Mouse (Mus musculus) spleen, postnatal 36 days (tissue): Measurements from ENCODE around the gene Upb1.
"Not testable (repeated sequence)": the region's sequence is repeated elsewhere in the genome, so short reads cannot be mapped to it uniquely, and the experiment has no call there.

Experiments used
- DNase-seq, 2 experiments: peaks; one replicate each; pipeline ENCODE4 v3.0.0; 2022; ENCODE audit warnings: low spot score in 2 of 2, mixed read lengths in 1 of 2

The Upb1 gene

DNA sequence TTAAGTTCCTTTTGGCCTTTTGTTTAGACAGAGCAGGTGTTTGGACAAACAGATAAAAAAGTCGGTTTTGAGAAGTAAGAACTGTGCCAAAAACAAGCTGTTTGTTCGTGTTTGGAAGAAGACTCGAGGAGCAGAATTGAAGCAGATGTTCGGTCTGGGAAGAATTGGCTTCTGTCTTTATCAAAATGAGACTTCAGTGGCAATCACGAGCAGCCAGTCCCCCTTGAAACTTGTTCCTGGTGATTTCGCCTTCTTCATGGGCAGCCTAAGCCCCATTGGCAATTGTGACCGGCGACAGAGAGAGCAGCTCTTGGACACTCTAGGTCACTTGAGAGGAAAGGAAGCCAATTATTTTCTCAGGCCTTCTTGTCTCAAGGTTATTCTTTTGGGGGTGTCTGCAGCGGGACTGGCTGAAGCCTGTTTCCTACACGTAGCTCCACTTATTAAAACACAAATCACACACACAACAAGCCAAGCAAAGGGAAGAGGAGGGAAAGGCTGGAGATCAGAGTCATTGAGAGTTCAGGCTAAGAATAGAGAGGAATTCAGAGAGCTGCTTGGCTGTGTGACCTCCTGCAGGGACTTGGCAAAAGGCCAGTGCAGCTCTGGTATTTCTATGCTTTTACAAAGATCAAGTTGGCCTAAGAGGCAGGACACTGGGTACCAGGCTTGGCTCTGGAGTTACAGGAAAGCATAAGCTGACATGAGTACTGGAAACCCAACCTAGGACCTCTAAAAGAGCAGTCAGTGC, 50.3 kb downstream of the Upb1 start:
- no peak for DNase-seq

DNA sequence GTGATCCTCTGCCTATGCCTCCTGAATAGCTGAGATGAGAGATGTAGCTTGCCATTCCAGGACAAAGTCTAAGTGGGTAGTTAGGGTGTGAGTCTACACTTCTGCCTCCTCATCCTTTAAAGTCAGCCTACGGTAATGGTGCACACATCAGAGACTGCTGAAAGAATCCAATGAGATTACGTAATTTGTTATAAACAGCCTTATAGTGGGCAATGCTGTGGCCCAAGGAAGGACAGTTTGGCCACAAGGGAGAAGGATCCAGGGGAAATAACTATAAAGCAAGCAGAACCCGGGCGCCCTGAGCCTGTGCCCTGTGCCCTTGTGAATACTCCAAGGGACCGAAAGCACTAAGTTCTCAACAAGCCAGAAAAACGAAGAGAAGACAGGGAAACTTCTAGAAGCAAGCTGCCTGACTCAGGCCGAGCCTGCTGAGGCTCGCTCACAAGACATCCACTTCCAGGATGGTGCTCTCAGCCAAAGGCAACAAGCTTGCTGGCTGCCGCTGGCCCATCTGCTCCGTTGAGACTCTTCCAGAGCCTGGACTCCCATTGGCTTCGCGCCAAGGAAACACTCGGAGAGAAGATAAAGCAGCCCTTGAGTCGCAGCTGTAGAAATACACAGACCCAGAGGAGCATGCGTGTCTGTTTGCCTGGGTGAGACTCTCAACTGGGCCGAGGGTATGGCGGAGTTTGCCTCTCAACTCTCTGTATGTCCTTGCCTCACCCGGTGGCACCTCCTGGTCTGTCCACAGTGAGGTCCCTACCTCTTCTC, 55.3 kb downstream of the Upb1 start:
- not testable (repeated sequence) for DNase-seq

DNA sequence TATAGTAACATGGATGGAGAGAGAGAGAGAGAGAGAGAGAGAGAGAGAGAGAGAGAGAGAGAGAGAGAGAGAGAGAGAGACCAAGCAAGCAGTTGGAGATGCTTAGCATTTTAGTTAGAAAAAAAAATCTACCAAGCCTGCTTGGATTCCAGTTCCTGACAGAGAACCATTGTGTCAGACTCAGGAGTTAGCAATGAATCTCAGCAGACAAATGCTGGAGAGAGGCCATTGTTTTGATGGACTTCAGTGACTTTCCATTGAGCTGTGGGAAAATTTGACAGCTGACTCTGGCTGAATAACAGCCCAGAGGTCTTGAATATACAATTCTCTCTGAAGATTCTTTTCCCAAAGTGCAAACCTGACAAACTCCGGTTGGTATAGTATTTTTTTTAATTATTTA, 56.9 kb downstream of the Upb1 start:
- DNase-seq = no peak

DNA sequence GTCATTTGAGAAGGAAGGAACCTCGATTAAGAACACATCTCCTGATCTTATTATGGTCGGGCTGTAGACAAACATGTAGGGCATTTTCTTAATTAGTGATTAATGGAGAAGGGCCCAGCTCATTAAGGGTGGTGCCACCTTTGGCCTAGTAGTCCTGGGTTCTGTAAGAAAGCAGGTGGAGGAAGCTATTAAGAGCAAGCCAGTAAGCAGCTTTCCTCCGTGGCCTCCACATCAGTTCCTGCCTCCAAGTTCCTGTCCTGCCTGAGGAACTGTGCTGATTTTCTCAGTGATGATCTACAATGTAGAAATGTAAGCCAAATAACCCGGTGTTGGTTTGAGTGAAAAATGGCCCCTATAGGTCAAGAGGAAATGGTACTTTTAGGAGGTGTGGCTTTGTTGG, 57.4 kb downstream of the Upb1 start:
- DNase-seq = no peak

- no peak for DNase-seq
These were observed 61.8 kb downstream of the Upb1 start for GRCm38 (mm10) chr10:75462728-75463127.

DNA sequence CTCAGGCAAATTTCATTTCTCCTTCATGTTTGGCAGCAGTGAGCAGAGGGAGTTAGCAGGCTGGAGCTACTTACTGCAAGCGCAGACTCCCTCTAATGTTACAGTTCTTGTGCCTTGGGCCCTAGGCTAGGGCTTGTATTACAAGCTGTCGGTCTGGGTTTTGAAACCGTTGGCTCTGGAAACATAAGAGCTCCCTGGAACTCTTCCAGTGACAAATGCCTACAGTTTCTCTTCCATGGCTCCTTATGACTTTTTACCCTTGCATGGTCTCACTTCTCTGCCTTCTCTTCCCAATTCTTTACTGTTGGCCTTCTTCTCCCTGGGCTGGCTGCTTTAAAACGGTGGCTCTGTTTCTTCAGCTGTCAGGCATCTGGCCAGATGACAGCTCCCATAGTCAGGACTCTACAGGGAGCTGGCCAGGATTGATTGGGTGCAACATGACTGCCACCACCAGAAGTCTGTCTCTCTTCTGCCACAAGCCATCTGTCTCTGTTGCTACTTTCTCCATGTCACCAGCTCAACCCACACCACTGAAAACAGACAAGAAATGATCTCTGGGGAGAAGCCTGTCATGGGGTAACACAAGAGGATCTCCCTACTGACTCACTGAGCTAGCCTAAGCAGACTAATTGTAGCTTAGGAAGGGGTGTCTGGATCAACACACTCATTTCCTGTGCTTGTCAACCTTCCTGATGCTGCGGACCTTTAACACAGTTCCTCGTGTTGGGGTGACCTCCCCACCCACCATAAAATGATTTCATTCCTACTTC, 65.1 kb downstream of the Upb1 start:
- no peak for DNase-seq

GRCm38 (mm10) chr10:75473411-75473810, 72.5 kb downstream of the Upb1 start:
- peak; percentile 41 to 51 for DNase-seq

DNA sequence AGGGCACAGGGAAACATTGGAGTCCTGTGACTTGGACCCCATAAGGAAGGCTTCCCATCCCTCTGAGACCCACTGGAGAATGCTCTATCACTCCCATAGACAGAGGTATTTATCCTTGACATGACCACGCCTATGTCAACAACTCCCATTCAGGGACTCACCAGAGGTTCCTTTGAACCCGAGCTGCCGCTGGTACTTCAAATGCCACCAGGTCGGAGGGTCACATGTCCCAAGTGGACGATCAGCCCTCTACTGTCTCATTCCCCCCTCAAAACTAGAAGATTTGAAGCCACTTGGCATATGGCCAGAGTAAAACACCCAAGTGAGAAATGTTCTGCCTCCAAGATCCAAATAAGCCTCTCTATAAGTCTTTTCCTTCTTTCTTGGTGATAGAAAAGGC, 73.7 kb downstream of the Upb1 start:
- no peak for DNase-seq

DNA sequence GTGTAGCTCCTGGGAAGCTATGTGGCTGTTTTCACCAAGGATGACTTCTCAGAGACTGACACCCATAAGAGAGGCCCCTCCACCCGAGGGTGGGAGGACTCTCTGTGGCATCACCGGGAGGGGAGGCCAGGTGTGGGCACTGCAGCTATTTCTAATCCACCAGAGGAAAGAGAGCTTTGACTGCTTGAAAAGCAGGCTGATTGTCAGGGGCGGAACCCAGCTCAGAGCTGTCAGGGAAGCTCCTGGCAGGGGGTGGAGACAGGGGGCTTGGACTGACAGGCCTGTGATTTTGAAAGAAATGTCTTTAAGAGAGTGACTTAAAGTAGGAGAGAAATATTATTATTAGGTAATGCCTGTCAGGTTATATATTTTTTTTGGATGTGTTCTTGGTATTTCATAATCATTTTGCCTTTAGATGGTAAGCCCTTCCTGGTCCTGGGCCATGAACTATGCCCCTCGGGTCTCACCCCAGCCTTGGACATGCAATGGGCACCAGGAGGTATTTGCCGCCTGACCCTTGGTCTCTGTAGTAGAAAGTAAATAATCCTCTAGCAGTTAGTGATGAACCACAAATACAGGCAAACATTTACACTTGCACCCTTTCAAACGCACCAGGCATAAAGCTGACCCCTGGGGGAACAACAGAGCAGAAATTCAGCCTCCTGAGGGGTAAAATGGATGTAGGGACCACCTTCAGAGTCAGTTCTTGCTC, 74.4 kb downstream of the Upb1 start:
- not testable (repeated sequence) for DNase-seq

DNA sequence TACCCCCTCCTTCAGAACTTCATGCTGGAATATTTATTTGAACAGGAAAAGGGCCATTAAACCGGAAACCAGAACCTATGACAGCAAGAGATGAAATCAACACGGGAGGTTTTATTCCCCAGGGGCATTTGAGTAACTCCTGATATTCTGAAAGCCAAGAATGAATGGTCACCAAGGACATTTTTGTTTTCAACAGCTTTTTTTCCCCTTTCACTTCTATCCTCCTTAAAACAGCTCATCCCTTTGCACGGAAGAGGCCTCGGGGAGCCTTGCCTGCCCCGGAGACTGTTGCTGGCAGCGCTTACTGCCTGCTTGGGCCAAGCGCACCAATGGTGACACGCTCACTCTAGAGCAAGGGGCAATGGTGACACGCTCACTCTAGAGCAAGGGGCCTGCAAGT, 76.1 kb downstream of the Upb1 start:
- no peak for DNase-seq

GRCm38 (mm10) chr10:75479955-75480354, 79.0 kb downstream of the Upb1 start:
- no peak for DNase-seq

GRCm38 (mm10) chr10:75481703-75482102, 80.8 kb downstream of the Upb1 start:
- no peak for DNase-seq

- DNase-seq = no peak
These were observed 81.4 kb downstream of the Upb1 start for GRCm38 (mm10) chr10:75482271-75482670.

GRCm38 (mm10) chr10:75482919-75483483, 82.1 kb downstream of the Upb1 start:
- no peak for DNase-seq

DNA sequence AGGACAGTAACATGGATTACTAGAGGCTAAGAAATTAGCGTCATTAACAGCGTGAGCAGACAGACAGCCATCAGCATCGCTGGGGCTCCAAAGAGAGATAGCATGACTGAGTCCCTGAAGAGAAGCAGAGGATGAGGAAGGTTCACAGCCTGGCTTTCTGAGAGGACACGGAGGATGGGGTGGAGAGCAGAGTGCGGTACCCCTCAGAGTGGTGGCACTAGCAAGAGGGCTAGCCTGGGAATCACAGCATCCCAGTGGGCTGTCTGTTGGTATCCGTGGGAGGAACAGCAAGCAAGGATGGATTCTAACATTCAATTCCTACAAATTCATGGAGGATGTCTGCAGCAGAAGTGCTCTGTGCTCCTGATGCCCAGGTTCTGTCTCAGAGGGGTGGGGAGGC, 83.2 kb downstream of the Upb1 start:
- DNase-seq = no peak

DNA sequence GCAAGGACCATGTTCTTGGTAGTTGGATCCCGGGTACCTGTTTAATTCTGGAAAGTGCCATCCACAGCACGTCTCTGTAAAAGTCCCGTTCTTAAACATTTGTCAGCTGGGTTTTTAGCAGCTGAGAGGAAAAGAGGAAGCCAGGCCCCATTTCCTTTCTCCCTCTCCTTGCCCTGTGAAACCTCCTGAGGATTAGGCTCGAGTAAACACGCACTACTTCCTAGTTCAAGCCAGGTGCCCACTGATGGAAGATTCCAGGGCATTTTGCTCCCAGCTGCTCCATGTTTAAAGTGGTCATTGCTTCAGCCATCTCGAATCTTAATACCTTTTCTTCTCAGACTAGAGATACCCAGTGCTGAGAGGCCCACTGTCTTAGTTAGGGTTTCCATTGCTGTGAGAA, 83.9 kb downstream of the Upb1 start:
- DNase-seq = no peak

DNA sequence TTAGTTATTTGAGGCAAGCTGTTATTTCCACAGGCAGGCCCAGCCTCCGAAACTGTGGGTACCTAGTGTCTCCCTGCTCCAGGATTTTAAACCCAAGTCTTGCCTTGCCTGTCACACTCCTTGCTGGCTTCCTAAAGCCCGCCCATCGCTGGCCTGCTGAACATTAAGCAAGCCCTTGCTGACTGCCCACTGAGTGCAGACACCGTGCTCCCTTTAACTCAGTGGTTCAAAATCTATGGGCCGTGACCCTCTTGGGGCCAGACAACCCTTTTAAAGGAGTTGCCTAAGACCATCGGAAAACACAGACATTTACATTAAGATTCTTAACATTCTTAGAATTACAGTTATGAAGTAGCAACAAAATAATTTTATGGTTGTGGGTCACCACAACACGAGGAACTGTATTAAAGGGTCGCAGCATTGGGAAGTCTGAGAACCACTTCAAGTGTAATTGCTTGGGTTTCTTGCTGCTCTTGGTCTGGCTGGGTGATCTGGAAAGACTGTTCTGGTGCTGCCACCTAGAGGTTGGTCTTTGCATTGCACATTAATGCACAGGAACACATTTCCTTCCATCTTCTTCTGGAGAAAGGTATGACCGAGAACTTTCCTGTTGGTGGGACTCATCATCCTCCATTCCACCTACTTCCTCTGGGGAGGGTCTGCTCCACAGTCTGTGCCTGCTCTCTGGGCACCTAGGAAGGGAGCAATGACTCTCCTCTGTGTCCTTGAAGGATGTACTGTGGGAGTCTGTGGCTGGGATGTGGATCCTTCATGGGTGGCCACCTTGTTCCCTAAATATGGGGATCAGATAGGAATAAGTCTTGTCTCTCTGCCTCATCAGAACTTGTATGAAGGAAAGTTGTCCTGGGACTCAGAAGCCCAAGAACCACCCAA, 85.4 kb downstream of the Upb1 start:
- DNase-seq = peak; percentile 68 to 76

- no peak for DNase-seq
These were observed 86.2 kb downstream of the Upb1 start for GRCm38 (mm10) chr10:75487131-75487530.

- DNase-seq = no peak
These were observed 88.6 kb downstream of the Upb1 start for GRCm38 (mm10) chr10:75489522-75489921.

DNA sequence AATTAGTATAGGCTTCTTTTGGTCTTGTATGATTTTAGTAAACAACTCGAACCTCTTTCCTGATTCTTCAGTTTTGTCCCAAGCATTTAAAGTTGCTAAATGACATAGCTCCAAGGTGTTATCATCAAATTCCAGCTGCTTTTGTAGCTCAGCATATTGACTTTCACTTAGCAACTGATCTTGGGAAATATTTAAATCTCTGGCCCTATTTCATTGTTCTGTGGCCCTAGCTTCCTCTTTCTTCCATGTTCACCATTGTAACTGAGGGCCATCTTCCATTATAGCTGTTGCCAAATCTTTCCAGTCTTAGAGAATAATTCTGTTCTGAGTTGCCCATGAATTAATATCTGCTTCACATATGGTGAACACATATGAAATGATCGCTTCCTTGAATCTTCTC, 89.8 kb downstream of the Upb1 start:
- DNase-seq = no peak
